Mouse (Mus musculus): ENCODE results near the gene Fam219b. TPM values are rescaled to one million over a fixed set of nuclear protein-coding genes. Genes with fewer than 3 reads are reported as not detected.

The Fam219b gene
- polyA plus RNA-seq, 1 experiment from 2014 or later, result 13.7 TPM

- Histone ChIP-seq H3K36me3 (ENCODE audit: control insufficient read depth, insufficient read depth, low read length) (no peaks in the 10 kb centered on the region), H3K4me3 (ENCODE audit: low read length) (peak overlapping the region; percentile 99), H3K27ac (ENCODE audit: low read length) (peak overlapping the region; percentile 95), H3K4me2 (ENCODE audit: low read depth, low read length) (peak overlapping the region; percentile 75), H3K9ac (ENCODE audit: low read depth, low read length) (peak overlapping the region; percentile 98), H3K4me1 (ENCODE audit: control insufficient read depth, insufficient read depth, low read length) (peaks cover 32% of the 10 kb centered on the region), H3K9me3 (ENCODE audit: control insufficient read depth, low read length) (no peaks in the 10 kb centered on the region), H3K27me3 (replicated peaks; ENCODE audit: control insufficient read depth, insufficient read depth, low read length) (no peaks in the 10 kb centered on the region)
- no peak for ATAC-seq
- 17% methylated on average over 7 of the region's 7 CpGs for WGBS
Measured at GRCm38 (mm10) chr9:57522114-57522860, 15.0 kb upstream of the Fam219b start.

GRCm38 (mm10) chr9:57522861-57523246 lies 14.5 kb upstream of the Fam219b start:
- Histone ChIP-seq H3K9ac (ENCODE audit: low read depth, low read length) (peak overlapping the region; percentile 98), H3K27me3 (replicated peaks; ENCODE audit: control insufficient read depth, insufficient read depth, low read length) (no peaks in the 10 kb centered on the region), H3K36me3 (ENCODE audit: control insufficient read depth, insufficient read depth, low read length) (no peaks in the 10 kb centered on the region), H3K27ac (ENCODE audit: low read length) (no peak overlapping the region; the same call in 1 of the 2 replicates), H3K4me2 (ENCODE audit: low read depth, low read length) (peak overlapping the region; percentile 75), H3K4me3 (ENCODE audit: low read length) (peak overlapping the region; percentile 99), H3K9me3 (ENCODE audit: control insufficient read depth, low read length) (no peaks in the 10 kb centered on the region), H3K4me1 (ENCODE audit: control insufficient read depth, insufficient read depth, low read length) (peaks cover 32% of the 10 kb centered on the region)
- no peak for ATAC-seq
- 66% methylated on average over 4 of the region's 4 CpGs for WGBS

DNA sequence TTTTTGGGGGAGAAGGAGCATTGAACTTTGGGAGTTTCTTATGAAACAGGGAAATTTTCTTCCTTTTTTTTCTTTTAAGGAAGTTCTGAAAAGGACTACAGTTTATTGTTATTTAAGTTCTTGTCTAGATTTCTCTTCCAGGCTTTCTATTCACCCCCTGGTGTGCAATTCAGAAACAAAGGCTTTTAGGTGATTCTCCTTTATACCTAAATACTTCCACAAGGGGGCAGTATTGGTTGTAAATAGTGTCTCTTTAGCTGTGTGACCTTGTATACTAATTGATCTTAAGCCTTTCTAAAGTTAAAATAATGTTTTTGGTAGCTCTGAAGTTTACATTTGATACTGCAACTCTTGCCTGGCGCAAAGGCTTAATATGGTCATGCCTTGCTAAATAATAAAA lies 13.6 kb upstream of the Fam219b start:
- H3K27ac ChIP-seq (ENCODE audit: low read length), result no peak overlapping the region
- no peak overlapping the region for H3K9ac ChIP-seq (ENCODE audit: low read depth, low read length)
- H3K27me3 ChIP-seq (replicated peaks; ENCODE audit: control insufficient read depth, insufficient read depth, low read length), result no peaks in the 10 kb centered on the region
- H3K9me3 ChIP-seq (ENCODE audit: control insufficient read depth, low read length), result no peaks in the 10 kb centered on the region
- no peak for ATAC-seq
- WGBS, result 84% methylated on average over 1 of the region's 1 CpGs
- peaks cover 32% of the 10 kb centered on the region for H3K4me1 ChIP-seq (ENCODE audit: control insufficient read depth, insufficient read depth, low read length)
- no peak overlapping the region for H3K4me3 ChIP-seq (ENCODE audit: low read length)
- no peaks in the 10 kb centered on the region for H3K36me3 ChIP-seq (ENCODE audit: control insufficient read depth, insufficient read depth, low read length)
- H3K4me2 ChIP-seq (ENCODE audit: low read depth, low read length), result no peak overlapping the region

GRCm38 (mm10) chr9:57524439-57524838 lies 12.9 kb upstream of the Fam219b start:
- Histone ChIP-seq H3K9me3 (ENCODE audit: control insufficient read depth, low read length) (no peaks in the 10 kb centered on the region), H3K27ac (ENCODE audit: low read length) (no peak overlapping the region), H3K4me3 (ENCODE audit: low read length) (no peak overlapping the region), H3K9ac (ENCODE audit: low read depth, low read length) (no peak overlapping the region), H3K4me1 (ENCODE audit: control insufficient read depth, insufficient read depth, low read length) (peaks cover 32% of the 10 kb centered on the region), H3K36me3 (ENCODE audit: control insufficient read depth, insufficient read depth, low read length) (no peaks in the 10 kb centered on the region), H3K4me2 (ENCODE audit: low read depth, low read length) (no peak overlapping the region), H3K27me3 (replicated peaks; ENCODE audit: control insufficient read depth, insufficient read depth, low read length) (no peaks in the 10 kb centered on the region)
- no peak for ATAC-seq

GRCm38 (mm10) chr9:57525516-57525915 lies 11.8 kb upstream of the Fam219b start:
- H3K4me3 ChIP-seq (ENCODE audit: low read length), result no peak overlapping the region
- no peaks in the 10 kb centered on the region for H3K9me3 ChIP-seq (ENCODE audit: control insufficient read depth, low read length)
- peaks cover 32% of the 10 kb centered on the region for H3K4me1 ChIP-seq (ENCODE audit: control insufficient read depth, insufficient read depth, low read length)
- H3K4me2 ChIP-seq (ENCODE audit: low read depth, low read length), result no peak overlapping the region
- H3K9ac ChIP-seq (ENCODE audit: low read depth, low read length), result no peak overlapping the region
- 67% methylated on average over 2 of the region's 2 CpGs for WGBS
- H3K36me3 ChIP-seq (ENCODE audit: control insufficient read depth, insufficient read depth, low read length), result no peaks in the 10 kb centered on the region
- H3K27ac ChIP-seq (ENCODE audit: low read length), result no peak overlapping the region
- H3K27me3 ChIP-seq (replicated peaks; ENCODE audit: control insufficient read depth, insufficient read depth, low read length), result no peaks in the 10 kb centered on the region
- no peak for ATAC-seq

GRCm38 (mm10) chr9:57526435-57526834 lies 10.9 kb upstream of the Fam219b start:
- Histone ChIP-seq H3K27ac (ENCODE audit: low read length) (no peak overlapping the region), H3K9me3 (ENCODE audit: control insufficient read depth, low read length) (no peaks in the 10 kb centered on the region), H3K36me3 (ENCODE audit: control insufficient read depth, insufficient read depth, low read length) (no peaks in the 10 kb centered on the region), H3K4me1 (ENCODE audit: control insufficient read depth, insufficient read depth, low read length) (peaks cover 34% of the 10 kb centered on the region), H3K4me3 (ENCODE audit: low read length) (no peak overlapping the region), H3K27me3 (replicated peaks; ENCODE audit: control insufficient read depth, insufficient read depth, low read length) (no peaks in the 10 kb centered on the region), H3K9ac (ENCODE audit: low read depth, low read length) (no peak overlapping the region), H3K4me2 (ENCODE audit: low read depth, low read length) (no peak overlapping the region)
- no peak for ATAC-seq

GRCm38 (mm10) chr9:57531946-57532345 lies 5.4 kb upstream of the Fam219b start:
- peak overlapping the region; percentile 58; the same call in 1 of the 2 replicates for H3K27ac ChIP-seq (ENCODE audit: low read length)
- peak; percentile 57; the same call in 1 of the 2 replicates for ATAC-seq
- H3K9ac ChIP-seq (ENCODE audit: low read depth, low read length), result no peak overlapping the region
- peaks cover 14% of the 10 kb centered on the region for H3K4me1 ChIP-seq (ENCODE audit: control insufficient read depth, insufficient read depth, low read length)
- H3K27me3 ChIP-seq (replicated peaks; ENCODE audit: control insufficient read depth, insufficient read depth, low read length), result no peaks in the 10 kb centered on the region
- H3K4me3 ChIP-seq (ENCODE audit: low read length), result no peak overlapping the region
- no peaks in the 10 kb centered on the region for H3K9me3 ChIP-seq (ENCODE audit: control insufficient read depth, low read length)
- H3K36me3 ChIP-seq (ENCODE audit: control insufficient read depth, insufficient read depth, low read length), result peaks cover 8% of the 10 kb centered on the region; the same call in 1 of the 2 replicates
- H3K4me2 ChIP-seq (ENCODE audit: low read depth, low read length), result no peak overlapping the region
- 51% methylated on average over 1 of the region's 1 CpGs for WGBS

DNA sequence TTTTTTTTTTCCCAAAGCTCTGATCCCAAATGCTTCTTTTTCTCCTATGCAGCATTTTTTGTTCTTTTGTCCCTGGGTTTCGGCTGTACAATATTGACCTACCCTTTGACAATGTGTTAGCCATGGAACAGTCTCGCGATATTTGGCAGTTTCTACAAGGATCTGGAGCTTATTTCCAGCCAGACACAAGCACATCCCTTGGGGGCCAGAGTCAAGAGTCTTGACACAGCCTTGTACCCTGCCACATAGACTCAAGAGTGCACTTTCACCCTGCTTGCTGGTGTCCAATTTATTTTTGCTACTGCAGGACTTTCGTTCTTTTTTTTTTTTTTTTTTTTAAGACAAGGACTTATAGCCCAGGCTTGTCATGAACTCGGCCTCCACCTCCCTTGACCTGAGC lies 966 bp upstream of the Fam219b start:
- no peak overlapping the region for H3K4me3 ChIP-seq (ENCODE audit: low read length)

DNA sequence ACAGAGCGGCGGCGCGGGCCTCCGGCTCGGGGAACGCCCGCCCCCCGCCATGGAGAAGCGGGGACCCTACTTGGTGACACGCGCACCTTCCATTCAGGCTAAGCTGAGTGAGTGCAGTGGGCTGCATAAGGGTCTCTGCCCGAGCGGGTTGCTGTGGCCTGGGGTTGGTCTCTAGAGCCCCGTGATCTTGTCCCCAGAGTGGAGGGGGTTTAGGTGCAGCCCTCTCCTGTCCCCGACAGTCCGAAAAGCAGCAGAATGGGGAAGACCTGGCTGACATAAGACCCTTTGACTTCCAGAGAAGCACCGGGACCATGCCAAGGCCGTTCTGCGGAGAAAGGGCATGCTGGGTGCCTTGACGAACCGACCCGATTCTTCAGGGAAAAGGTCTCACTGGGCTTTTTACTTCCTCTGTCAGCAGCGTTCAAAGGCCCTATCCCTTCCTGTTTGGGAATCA lies 427 bp downstream of the Fam219b start:
- H3K4me1 ChIP-seq (ENCODE audit: control insufficient read depth, insufficient read depth, low read length), result peaks cover 17% of the 10 kb centered on the region
- peaks cover 10% of the 10 kb centered on the region for H3K36me3 ChIP-seq (ENCODE audit: control insufficient read depth, insufficient read depth, low read length)
- no peaks in the 10 kb centered on the region for H3K9me3 ChIP-seq (ENCODE audit: control insufficient read depth, low read length)
- peak overlapping the region; percentile 84 for H3K27ac ChIP-seq (ENCODE audit: low read length)
- WGBS, result under 1% methylated on average over 23 of the region's 24 CpGs
- H3K4me3 ChIP-seq (ENCODE audit: low read length), result peak overlapping the region; percentile 91
- peak overlapping the region; percentile 95 for H3K9ac ChIP-seq (ENCODE audit: low read depth, low read length)
- ATAC-seq, result peak; percentile 68; the same call in 1 of the 2 replicates
- no peaks in the 10 kb centered on the region for H3K27me3 ChIP-seq (replicated peaks; ENCODE audit: control insufficient read depth, insufficient read depth, low read length)
- H3K4me2 ChIP-seq (ENCODE audit: low read depth, low read length), result peak overlapping the region; percentile 66

More for the DNA sequence above, 966 bp upstream of the Fam219b start:
- WGBS, result 90% methylated on average over 5 of the region's 5 CpGs
- peaks cover 24% of the 10 kb centered on the region for H3K4me1 ChIP-seq (ENCODE audit: control insufficient read depth, insufficient read depth, low read length)
- H3K9ac ChIP-seq (ENCODE audit: low read depth, low read length), result no peak overlapping the region
- H3K27ac ChIP-seq (ENCODE audit: low read length), result no peak overlapping the region
- no peaks in the 10 kb centered on the region for H3K27me3 ChIP-seq (replicated peaks; ENCODE audit: control insufficient read depth, insufficient read depth, low read length)
- no peak overlapping the region for H3K4me2 ChIP-seq (ENCODE audit: low read depth, low read length)
- no peaks in the 10 kb centered on the region for H3K9me3 ChIP-seq (ENCODE audit: control insufficient read depth, low read length)
- no peak for ATAC-seq
- peaks cover 14% of the 10 kb centered on the region for H3K36me3 ChIP-seq (ENCODE audit: control insufficient read depth, insufficient read depth, low read length)
